In genomic region chr10:88811704-88812103, GRCm38 (mm10) we compare ENCODE assay signal across 12 mouse cellular contexts.
"Had no signal": no experiment of that assay in that cellular context is flagged by ENCODE, and none has a peak within 500 bp of the region (broad histone marks: within the 10 kb centered on the region; RNA-seq: fewer than 3 reads in every experiment).

No protein-coding gene starts in this region.

- H3K4me3 ChIP-seq: limb, embryonic 12.5 days; liver, embryonic 13.5 days; midbrain, embryonic 13.5 days had no signal

- H3K27ac ChIP-seq: limb, embryonic 12.5 days; liver, embryonic 13.5 days; midbrain, embryonic 13.5 days; stomach, postnatal 0 days had no signal

- H3K4me2 ChIP-seq: limb, embryonic 12.5 days; liver, embryonic 13.5 days; midbrain, embryonic 13.5 days had no signal

- H3K27me3 ChIP-seq: limb, embryonic 12.5 days; liver, embryonic 13.5 days; midbrain, embryonic 13.5 days had no signal

- H3K4me1 ChIP-seq: limb, embryonic 12.5 days; liver, embryonic 13.5 days; midbrain, embryonic 13.5 days had no signal

- DNase-seq: layer of hippocampus, adult 9-11 months; layer of hippocampus, postnatal 36 days; liver; liver, embryonic 13.5 days; lung, adult 18-20 months; right cerebral cortex, adult 18-20 months; right cerebral cortex, postnatal 25 days had no signal

- H3K9me3 ChIP-seq: limb, embryonic 12.5 days; liver, embryonic 13.5 days; midbrain, embryonic 13.5 days had no signal

- H3K9ac ChIP-seq: limb, embryonic 12.5 days; liver, embryonic 13.5 days; midbrain, embryonic 13.5 days had no signal

- ATAC-seq: inflammation-experienced regulatory T-cells, adult 6 months; intestine, postnatal 0 days; midbrain, embryonic 13.5 days had no signal
